Mouse (Mus musculus): ENCODE measurements around the gene Tuba1b.
"Not testable (repeated sequence)": the region's sequence is repeated elsewhere in the genome, so short reads cannot be mapped to it uniquely, and the experiment has no call there.

Gene Tuba1b

DNA sequence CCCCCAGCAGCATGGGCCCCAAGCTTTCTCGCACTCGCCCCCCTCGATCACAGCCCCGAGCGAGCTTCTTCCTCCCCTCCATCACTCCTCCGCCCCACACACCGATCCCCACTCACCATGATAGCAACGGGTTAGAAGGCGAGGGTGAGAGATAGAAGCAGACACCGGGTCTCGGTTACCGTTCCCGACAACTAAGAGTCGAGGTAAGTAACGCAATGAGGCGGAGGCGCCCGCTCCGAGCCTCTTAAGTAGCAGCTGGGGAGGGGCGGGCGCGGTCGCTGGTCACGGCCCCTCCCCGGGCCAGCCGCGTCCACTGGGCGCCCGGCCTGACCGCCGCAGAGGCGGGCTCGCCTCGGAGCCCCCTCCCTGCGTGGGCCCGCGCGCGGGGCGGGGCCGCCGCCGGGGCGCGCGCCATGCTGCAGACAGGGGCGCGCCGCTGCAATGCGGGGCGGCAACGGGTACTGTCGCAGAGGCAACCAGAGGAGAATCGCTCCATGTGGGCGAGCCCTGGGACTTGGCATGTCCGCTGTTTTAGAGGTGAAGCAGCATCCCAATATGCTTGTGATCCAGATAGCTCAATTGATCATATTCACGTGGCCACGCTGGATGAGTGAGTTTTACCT lies at the start of gene Tuba1b:
TSS of gene Tuba1b (minus strand) at position 349 of the 623 bp plus-strand sequence.
- DNase-seq (ENCODE audit: low read depth, low spot score): peak; percentile 55

DNA sequence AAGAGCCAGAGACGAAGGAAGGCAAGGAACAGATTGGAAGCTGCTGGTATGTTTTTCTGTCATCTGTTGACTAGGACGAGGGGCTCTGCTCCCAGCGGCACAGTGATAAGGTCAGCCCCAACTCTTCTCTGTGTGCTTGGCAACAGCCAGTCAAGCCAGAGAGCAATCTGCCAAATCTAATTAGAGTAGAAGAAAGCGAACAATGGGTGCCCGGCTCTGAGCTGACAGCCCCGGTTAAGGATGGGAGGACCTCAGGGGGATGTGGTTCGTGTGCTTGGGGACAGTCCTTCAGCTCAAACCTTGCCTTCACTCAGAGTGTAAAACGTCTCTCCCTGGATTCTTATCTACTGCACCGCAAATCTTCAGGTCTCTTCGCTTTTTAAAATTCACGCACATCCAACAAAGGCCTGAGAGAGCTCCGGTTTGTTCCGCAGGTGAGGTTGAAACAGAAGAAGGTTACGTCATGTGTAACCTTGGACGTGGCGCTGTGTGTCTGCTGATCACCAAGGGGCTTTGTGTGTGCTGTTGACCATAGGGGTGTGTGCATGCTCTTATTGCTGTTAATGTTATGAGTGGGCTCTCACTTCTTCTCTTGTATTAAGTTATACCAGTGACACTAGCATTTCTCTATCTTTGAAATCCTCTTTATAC lies 49.2 kb upstream of the Tuba1b start:
- DNase-seq (ENCODE audit: low read depth, low spot score): no peak

DNA sequence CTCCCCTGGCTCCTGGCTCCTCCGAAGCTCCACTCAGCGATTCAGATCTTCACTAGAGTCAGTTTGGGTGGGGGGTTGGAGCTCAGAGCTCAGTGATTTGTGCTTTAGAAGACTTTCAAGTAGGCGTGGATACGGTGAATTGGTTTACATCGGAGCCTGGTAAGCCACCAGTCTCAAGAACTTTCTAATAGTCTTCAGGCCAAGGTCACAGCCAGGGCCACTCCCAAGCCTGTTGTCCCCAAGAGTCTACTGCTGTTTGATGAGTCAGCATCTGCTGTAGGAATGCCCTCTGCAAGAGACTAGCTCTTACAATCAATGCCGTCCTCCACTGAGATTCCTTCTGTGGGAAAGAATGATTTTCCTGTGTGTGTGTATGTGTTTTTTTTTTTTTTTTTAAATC lies 47.7 kb upstream of the Tuba1b start:
- DNase-seq (ENCODE audit: low read depth, low spot score): peak; percentile 69

DNA sequence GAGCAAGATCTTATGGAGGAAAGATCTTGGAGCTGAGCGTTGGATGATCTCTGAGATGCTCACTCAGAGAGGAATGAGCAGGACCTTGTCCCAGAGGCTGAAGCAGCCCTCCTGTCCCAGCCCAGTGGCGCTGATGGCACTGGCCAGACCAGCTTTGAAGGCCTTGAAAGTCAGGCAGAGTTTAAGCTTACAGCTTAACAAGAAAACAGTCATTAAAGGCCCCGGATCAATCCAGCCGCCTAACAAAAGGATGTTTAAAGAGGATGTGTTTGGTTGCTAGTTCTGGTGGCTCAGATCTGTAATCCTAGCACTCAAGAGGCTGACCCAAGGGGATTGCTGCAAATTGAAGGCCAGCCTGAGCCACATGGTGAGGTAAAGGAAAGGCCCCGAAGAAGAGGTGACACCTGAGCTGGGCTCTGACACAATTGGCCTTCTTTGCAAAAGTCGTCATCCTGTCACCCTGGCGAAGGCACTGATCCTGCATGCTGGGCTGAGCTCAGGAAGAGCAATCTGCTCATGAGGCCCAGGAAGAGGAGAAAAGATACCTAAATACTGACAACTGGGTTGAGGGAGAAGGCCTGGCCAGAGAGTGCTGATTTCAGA lies 45.7 kb upstream of the Tuba1b start:
- no peak for DNase-seq (ENCODE audit: low read depth, low spot score)

DNA sequence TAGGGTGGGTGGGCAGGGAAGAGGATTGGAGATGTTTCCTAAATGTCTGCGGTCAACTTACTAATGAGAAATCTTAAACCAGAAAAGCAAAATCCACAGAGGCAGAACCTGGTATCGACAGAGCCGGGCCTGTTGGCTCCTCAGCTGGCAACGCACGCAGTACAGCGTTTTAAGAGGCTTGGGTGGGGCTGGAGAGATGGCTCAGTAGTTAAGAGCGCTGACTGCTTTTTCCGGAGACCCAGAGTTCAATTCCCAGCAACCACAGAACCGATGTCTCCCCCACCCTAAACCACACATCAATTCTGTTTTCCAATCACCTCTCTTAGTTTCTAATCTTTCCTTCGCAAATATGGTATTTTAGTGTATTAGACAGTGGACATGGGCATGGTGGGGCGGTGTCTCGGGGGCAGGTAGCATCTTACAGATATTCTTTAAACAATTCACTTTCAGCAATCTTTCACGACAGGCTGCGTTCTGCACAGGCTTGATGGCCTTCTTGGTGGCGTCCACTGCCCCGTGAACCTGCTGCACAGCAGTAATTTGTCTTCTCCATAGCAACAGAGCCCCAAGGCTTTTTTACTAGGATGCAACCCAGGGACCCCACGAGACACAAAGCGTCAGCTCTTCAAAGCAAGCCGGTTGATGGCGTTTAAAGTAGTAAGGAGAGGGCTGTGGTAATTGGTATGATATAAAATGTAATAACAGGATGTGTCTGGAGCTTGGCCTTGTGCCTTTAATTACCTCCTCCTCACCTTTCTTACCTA lies 44.2 kb upstream of the Tuba1b start:
- DNase-seq (ENCODE audit: low read depth, low spot score): no peak

DNA sequence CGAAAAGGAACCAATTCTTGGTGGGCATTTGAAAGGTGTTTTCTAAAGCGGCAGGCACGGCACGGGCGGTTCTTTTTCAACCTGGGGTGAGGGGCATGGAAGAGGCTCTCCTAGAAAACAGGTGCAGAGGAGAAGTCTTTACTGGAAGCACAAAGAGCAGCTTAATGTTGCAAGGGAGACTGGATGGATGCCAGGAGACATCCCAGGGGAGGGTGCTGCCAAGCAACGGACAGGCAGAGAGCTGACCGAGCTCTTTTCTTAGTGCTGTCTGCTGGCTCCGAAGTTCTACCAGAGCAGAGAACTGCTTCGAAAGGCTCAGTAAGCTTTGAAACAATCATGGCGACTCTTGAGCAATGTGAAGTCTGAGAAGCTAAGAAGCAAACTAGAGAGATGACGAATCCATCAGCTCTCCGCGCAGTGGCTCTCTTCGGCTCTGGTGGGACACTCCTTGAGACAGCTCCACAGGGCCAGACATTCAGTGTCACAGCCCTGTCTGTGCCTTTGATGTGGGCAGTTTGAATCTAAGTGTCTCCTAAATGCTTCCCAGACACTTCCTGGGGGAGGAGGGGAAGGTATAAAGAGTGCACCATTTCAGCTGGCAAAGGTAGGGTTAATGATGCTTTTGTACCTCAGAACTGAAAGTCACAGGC lies 43.5 kb upstream of the Tuba1b start:
- no peak for DNase-seq (ENCODE audit: low read depth, low spot score)

DNA sequence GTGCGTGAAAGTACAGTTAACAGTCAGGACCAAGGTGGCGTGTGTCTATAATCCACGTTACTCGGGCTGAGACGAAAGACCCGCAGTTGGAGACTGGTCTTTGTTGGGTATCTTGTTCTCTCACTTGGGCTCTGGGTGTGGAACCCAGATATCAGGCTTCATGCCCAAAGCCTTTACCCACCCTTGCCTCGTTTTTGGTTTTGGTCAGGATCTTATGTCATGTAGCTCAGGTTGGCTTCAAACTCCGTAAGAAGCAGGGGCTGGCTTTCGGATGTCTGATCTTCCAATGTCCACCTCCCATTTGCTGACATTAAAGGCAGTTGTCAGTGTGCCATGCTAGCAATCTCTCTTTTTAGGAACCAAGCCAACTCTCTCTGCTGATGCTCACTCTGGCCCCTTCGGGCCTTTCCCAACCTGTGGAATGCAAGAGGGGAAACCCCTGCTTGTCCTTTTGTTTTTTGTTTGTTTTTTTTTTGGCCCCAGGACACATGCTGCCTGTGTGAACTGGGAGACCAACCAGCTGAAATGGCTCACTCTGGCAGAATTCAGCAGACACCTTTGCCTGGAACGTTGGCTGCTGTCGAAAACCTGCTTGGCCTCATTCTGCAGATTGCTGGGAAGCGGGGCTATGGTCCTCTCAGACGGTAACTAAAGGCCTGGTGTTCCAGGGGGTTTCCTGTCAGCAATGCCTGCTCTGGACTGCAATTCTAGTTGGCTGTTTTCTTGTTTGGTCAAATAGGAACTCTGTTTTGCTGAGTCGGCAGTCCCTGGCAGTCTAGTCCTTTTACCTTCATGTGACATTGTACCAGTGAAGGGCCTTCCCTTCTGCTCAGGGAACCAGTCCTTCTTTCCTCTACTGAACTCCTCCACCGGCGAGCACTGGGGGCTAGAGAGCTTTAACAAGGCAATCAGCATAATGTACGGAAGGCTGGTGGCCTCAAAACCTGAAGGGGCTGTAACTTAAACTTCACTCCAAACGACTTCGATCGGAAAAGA lies 42.7 kb upstream of the Tuba1b start:
- no peak for DNase-seq (ENCODE audit: low read depth, low spot score)

DNA sequence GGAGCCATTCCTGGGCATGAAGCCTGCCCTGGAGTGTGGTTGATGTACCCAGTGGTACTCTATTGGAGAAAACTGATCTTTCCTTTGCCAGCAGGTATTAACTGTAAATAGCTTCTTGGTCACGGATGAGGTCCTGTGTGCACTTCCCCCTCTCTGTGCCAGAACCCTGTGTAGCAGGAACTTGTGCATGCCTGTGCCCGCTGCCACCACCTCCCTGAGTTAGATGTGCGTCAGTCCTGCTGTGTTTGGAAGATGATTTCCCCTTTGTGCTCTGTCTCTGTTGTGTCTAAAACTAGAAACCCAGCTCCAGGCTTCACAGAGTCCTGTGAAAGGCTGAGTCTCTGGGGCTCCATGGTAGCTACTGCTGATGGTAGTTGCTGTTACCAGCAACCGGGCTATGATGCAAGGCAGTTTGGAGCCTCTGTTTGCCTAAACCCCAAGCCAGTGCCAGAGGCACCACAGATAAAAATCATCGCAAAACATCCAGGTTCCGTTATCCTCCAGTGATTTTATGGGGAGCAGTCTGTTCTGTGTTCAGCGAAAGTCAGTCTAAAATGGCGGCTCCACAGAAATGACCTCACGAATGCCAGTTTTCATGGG lies 38.8 kb upstream of the Tuba1b start:
- no peak for DNase-seq (ENCODE audit: low read depth, low spot score)

DNA sequence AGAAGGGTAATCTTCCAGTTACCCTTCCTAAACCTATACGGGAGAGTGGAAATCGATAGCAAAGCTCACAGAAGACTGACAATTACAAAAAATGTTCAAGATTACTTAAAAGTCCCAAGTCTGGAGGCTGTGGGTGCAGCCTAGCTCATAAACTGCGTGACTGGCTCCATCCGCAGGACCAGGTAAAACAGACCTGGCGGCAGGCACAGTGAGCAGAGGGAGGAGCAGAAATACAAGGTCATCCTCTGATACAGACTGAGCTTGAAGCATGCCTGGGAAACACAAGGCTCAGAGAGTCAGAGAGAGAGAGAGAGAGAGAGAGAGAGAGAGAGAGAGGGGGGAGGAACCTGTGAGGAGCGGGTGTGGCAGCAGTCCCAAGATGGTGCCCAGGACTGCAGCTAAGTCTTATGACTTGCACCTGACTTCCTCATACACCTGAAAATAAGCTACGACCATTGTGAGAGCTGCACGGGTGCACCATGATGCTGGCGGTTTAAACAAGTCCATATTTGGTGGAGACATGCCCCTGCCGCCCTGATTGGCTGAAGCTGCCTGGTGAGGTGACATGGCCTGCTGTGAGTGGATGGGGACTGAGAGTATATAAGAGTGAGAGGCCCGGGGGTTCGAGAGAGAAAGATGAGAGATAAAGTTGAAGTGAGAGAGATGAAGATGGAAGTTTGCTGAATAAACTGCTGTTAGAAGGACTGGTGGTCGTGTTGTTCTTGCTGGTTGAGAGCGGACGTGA lies 37.4 kb upstream of the Tuba1b start:
- not testable (repeated sequence) for DNase-seq (ENCODE audit: low read depth, low spot score)

DNA sequence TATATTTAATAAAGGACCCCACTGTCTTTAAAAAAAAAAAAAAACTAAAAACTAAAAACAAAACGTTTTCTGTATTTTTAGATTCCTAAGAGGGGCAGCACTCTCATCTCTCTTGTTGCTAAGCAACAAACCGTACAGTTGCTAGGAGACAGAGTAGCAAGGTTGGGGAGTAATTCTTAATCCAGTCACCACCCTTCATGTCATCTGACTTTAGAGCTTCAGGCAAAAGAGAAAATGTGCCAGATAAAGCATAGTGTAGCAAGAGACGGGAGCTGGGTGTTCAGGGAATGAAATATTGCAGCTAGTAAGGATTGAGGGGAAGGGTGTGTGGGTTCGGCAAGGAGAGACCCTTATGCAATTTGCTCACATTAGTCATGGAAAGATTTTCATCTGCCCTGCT lies 36.7 kb upstream of the Tuba1b start:
- DNase-seq (ENCODE audit: low read depth, low spot score): no peak

DNA sequence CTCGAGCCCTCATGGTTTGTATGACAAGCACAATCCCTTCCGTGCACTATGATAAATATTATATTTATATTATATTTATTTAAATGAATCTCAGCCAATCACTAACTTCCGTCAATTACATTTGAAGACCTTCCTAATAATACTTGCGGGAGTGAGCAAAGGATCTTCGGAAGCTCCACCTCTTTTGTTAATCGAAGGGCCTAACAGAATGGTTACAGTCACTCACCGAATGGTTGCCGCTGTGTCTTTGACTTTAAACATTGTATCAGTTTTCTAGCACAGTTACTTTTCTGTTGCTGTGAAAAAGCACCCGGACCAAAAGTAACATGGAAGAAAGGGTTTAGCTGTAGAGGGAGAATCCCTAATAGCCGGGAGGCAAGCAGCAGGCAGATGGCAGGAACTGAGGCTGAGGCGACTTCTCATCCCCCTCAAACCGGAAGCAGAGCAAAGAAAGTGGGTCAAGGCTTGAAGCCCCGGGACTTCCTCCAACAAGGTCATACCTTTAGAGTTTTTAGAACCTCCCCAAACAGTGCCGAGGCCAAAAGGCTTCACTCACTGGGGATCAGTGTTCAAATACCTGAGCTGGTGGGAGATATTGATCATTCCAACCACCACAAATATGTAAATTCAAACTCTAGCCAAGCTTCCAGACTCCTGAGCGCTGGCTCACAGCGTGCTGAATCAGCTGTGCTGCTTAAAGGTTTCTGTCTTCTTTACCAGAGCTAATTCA lies 35.2 kb upstream of the Tuba1b start:
- no peak for DNase-seq (ENCODE audit: low read depth, low spot score)

DNA sequence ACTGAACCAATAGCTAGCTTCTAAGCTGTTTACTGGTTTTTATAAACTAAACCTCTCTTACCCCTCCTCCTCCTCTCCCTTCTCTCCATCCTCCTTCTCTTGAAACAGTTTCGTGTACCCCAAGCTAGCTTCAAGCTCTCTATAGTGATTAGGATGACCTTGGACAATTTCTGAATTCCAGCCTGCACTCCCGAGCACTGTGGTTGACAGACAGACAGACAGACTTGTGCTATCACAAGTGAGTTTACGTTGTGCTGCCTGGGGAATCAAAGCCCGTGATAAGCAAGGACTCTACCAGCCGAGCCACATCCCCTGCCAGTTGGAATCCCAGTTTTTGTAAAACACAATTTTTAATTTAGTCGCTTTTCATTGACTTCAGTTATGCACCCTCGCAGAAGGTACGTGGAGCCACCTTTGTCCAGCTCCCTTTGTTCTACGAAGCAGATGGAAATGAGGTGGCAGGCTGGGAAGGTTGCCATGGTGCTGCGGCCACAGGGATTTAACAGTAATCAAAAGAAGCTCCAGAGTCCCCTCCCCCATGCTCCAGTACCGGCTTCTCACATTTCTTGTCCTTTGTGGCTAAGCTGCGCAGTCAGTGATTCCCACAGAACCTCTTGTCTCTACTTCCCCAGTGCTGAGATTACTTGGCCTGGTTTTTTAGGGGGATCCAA lies 34.5 kb upstream of the Tuba1b start:
- no peak for DNase-seq (ENCODE audit: low read depth, low spot score)

DNA sequence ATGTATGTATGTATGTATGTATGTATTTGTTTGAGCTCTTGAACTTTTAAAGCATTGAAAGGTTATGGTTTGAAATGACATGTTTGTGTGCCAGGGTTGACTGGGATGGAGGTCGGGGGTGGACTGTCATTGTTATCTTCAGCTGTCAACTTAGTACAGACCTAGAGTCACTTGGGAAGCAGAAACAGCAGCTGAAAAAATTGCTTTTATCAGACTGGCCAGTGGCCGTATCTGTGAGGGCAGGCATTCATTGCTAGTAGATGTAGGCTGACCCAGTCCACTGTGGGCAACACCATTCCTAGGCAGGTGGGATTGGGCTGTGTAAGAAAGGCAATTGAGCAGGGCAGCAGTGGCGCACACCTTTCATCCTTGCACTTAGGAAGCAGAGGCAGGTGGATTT lies 25.2 kb upstream of the Tuba1b start:
- no peak for DNase-seq (ENCODE audit: low read depth, low spot score)

DNA sequence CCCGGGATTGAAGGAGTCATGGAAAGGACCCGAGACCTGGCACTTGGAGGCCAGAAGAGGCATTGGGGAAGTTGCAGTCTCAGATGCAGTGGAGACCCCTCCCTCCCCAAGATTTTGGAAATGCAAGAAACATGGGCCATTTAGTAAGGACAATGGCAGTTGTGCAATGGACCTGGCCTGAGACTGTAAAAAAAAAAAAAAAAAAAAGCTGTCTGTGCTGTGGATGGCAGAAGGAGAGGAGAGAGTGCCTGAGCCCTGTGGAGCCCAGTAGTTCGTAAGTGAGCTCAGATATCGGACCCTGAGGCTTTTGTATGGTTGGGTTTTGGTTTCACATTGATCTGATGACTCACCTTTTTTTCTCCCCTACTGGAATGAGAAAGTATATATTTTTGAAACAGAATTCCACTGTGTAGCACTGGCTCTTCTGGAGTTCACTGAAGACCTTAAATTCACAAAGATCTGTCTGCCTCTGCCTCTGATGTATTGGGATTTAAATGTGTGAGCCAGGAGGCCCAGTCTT lies 24.6 kb upstream of the Tuba1b start:
- no peak for DNase-seq (ENCODE audit: low read depth, low spot score)

DNA sequence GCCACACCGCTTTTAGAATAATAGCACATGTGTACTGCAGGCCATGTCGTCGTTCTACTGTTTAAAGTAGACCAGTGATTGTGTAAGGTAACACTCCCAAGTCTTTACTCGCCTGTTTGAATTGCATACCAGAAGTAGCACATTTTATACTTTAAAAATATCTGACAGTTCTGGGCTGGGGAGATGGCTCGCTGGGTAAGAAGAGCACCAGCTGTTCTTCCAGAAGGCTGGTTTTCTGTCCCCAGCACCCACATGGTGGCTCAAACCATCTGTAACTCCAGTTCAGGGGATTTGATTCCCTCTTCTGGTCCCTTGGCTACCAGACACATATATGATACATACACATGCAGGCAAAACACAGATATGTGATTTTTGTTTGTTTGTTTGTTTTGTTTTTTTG lies 23.1 kb upstream of the Tuba1b start:
- no peak for DNase-seq (ENCODE audit: low read depth, low spot score)

DNA sequence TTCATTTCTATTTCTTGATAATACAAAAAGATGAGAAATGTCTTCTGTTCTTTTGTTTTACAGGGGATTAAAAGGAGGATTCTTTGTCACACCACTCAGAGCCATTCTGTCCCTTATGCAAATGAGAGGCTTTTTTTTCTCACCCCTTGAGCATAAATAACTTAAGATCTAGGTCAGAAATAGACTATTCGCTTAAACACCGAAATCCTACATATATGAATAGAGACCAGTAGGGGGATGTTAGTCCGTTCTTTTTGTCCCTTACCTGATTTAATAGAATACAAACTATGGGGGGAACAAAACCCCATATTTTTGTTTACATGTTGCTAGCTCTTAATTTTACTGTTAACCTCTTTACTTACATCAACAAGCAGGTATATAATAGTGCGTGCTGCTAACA lies 21.6 kb upstream of the Tuba1b start:
- no peak for DNase-seq (ENCODE audit: low read depth, low spot score)

DNA sequence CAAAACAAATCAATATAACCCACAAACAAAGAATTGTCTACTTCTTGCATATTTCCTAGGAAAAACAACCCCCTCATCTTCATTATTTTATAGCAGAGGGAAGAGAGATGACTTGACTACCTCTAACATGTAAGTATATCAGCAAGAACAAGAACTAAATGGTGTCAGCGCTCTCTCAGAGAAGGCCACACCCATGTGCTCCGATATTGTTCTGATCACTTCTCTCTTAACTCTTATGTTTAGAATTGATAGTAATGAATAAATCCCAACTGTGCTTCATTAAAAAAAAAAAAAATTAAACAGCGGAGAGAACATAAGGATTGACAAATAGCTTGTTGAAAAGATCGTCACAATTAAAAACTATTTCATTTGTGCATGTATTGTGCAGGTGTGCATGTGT lies 21.0 kb upstream of the Tuba1b start:
- no peak for DNase-seq (ENCODE audit: low read depth, low spot score)
